28 mouse cellular contexts compared by ENCODE assay signal in genomic region chr4:58379186-58379585, GRCm38 (mm10).
"Had no signal": no experiment of that assay in that cellular context is flagged by ENCODE, and none has a peak within 500 bp of the region (broad histone marks: within the 10 kb centered on the region; RNA-seq: fewer than 3 reads in every experiment).

No protein-coding gene starts in this region.

- ATAC-seq: hindbrain, postnatal 0 days; intestine, embryonic 16.5 days; liver, embryonic 12.5 days had no signal

- H3K9me3 ChIP-seq: heart, embryonic 10.5 days; heart, embryonic 13.5 days; heart, embryonic 15.5 days; hindbrain, embryonic 13.5 days; hindbrain, embryonic 15.5 days; kidney, embryonic 15.5 days; limb, embryonic 13.5 days; limb, embryonic 15.5 days; liver, embryonic 12.5 days had no signal

- H3K27me3 ChIP-seq: heart, embryonic 13.5 days; heart, embryonic 15.5 days; hindbrain, embryonic 13.5 days; hindbrain, embryonic 15.5 days; kidney, embryonic 15.5 days; limb, embryonic 13.5 days; limb, embryonic 15.5 days; liver, embryonic 12.5 days had no signal

- H3K36me3 ChIP-seq: heart, embryonic 10.5 days; heart, embryonic 13.5 days; heart, embryonic 15.5 days; hindbrain, embryonic 13.5 days; hindbrain, embryonic 15.5 days; kidney, embryonic 15.5 days; limb, embryonic 13.5 days; limb, embryonic 15.5 days; liver, embryonic 12.5 days had no signal

- H3K4me2 ChIP-seq: heart, embryonic 13.5 days; heart, embryonic 15.5 days; hindbrain, embryonic 13.5 days; hindbrain, embryonic 15.5 days; kidney, embryonic 15.5 days; limb, embryonic 13.5 days; limb, embryonic 15.5 days; liver, embryonic 12.5 days had no signal

- H3K4me1 ChIP-seq: heart, embryonic 13.5 days; heart, embryonic 15.5 days; hindbrain, embryonic 13.5 days; hindbrain, embryonic 15.5 days; kidney, embryonic 15.5 days; limb, embryonic 13.5 days; limb, embryonic 15.5 days; liver, embryonic 12.5 days had no signal

- DNase-seq: gastrocnemius, adult 2 months; gastrocnemius, postnatal 10 days; gastrocnemius, postnatal 25 days; heart, adult 18-20 months; heart, postnatal 14 days; heart, postnatal 36 days; kidney, adult 11 months; kidney, adult 2 months; kidney, adult 9 months; kidney, postnatal 14 days; kidney, postnatal 36 days; layer of hippocampus, adult 9-11 months; layer of hippocampus, postnatal 36 days; left cerebral cortex, postnatal 4 days had no signal

- H3K9ac ChIP-seq: heart, embryonic 13.5 days; heart, embryonic 15.5 days; hindbrain, embryonic 13.5 days; hindbrain, embryonic 15.5 days; kidney, embryonic 15.5 days; limb, embryonic 13.5 days; limb, embryonic 15.5 days; liver, embryonic 12.5 days; liver, embryonic 14.5 days had no signal

- H3K27ac ChIP-seq: gastrocnemius, adult 2 months; heart, embryonic 10.5 days; heart, embryonic 13.5 days; heart, embryonic 15.5 days; hindbrain, embryonic 13.5 days; hindbrain, embryonic 15.5 days; hindbrain, postnatal 0 days; kidney, embryonic 15.5 days; kidney, postnatal 0 days; layer of hippocampus, adult 2 months; limb, embryonic 13.5 days; limb, embryonic 15.5 days; liver, embryonic 12.5 days; liver, embryonic 14.5 days had no signal

- H3K4me3 ChIP-seq: gastrocnemius, adult 2 months; heart, embryonic 10.5 days; heart, embryonic 13.5 days; heart, embryonic 15.5 days; hindbrain, embryonic 13.5 days; hindbrain, embryonic 15.5 days; kidney, embryonic 15.5 days; layer of hippocampus, adult 2 months; limb, embryonic 13.5 days; limb, embryonic 15.5 days; liver, embryonic 12.5 days had no signal
